Mouse (Mus musculus) C2C12 (cell line): Measurements from ENCODE around the gene Foxd2.

Experiments
- CEBPB ChIP-seq: IDR thresholded peaks from one replicate; pipeline ENCODE4 v1.6.1; 2011; ENCODE audit warnings: low read depth, mild to moderate bottlenecking, control low read depth, moderate library complexity
- CTCF ChIP-seq: IDR thresholded peaks from one replicate; pipeline ENCODE4 v1.5.1; 2011; ENCODE audit not compliant: control insufficient read depth, insufficient read depth, insufficient read length
- FOSL1 ChIP-seq: IDR thresholded peaks from one replicate; pipeline ENCODE4 v1.8.0; 2011; ENCODE audit warnings: mild to moderate bottlenecking, low read length; ENCODE audit not compliant: poor library complexity, insufficient read depth, severe bottlenecking
- MAX ChIP-seq: IDR thresholded peaks from one replicate; pipeline ENCODE4 v1.6.1; 2011; ENCODE audit warnings: mild to moderate bottlenecking, control low read depth
- MYOD1 ChIP-seq: IDR thresholded peaks from one replicate; pipeline ENCODE4 v1.6.1; 2011; ENCODE audit warnings: low read depth; ENCODE audit not compliant: control insufficient read depth, insufficient read length
- MYOG ChIP-seq: IDR thresholded peaks from one replicate; pipeline ENCODE4 v1.6.1; 2011; ENCODE audit not compliant: control insufficient read depth, insufficient read length; ENCODE audit errors: extremely low read depth
- USF1 ChIP-seq: IDR thresholded peaks from one replicate; pipeline ENCODE4 v1.6.1; 2011; ENCODE audit warnings: low read depth, mild to moderate bottlenecking, control low read depth, moderate library complexity

DNA sequence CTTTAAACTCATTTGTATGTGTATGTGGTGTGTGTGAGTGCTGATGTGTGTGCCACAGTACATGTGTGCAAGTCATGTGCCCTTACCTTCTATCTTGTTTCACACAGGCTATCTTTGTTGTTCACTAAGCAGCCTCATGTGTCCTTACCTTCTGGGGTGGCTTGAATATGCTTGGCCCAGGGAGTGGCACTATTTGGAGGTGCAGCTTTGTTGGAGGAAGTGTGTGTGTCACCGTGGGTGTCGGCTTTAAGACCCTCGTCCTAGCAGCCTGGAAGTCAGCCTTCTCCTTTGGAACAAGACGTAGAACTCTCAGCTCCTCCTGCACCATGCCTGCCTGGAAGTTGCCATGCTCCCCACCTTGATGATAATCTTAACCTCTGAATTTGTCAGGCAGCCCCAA is 37.7 kb upstream of the Foxd2 start:
- no peak for TF ChIP-seq USF1
- no peak for TF ChIP-seq MYOD1
- no peak for TF ChIP-seq CTCF
- TF ChIP-seq MAX = no peak
- no peak for TF ChIP-seq MYOG
- TF ChIP-seq FOSL1 = no peak
- no peak for TF ChIP-seq CEBPB
